8 mouse cellular contexts compared by ENCODE assay signal in the genomic region with DNA sequence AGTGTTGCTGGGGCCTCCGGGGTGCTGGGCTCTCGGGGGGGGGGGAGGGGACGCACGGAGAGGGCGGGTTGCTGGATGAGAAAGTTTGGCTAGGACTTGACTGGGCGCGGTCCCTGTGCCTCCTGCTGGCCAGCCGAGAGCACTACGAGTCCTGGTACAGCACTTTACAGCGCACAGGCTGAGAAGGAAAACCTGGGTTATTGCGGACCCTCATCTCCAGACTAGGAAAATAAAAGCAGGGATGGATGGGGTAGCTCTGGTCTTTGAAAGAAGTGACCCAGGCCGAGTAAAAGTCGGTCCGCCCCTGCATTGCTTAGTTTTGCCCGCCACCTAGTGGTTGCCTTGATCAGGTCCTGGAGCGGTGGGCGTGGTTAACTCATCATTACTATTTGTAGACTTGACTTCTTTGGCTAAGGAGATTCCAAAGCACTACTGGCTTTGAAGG. TPM values are rescaled to one million over a fixed set of nuclear protein-coding genes. Genes with fewer than 3 reads are reported as not detected.
DNase-seq lines count a peak whose midpoint lies in the region; ATAC-seq and TF ChIP-seq lines count a peak whose summit lies in the region.

No protein-coding gene starts in this region.

- TF ChIP-seq POLR2A in small intestine, adult 2 months (IDR thresholded peaks at IDR 0.05; ENCODE audit: low read depth, low read length) = no peak

- peak overlapping the region; percentile 48 for H3K4me2 ChIP-seq in embryonic facial prominence, embryonic 11.5 days (ENCODE audit: low read depth, low read length)
- peak overlapping the region; percentile 53 for H3K4me2 ChIP-seq in midbrain, embryonic 13.5 days (replicated peaks)

- WGBS in embryonic facial prominence, embryonic 11.5 days = 0% methylated on average over 15 of the region's 17 CpGs
- WGBS in limb, embryonic 10.5 days = under 1% methylated on average over 17 of the region's 17 CpGs
- 1% methylated on average over 17 of the region's 17 CpGs for WGBS in midbrain, embryonic 13.5 days
- WGBS in small intestine, adult 2 months = 0% methylated on average over 17 of the region's 17 CpGs

- peak; percentile 100 for TF ChIP-seq CTCF in small intestine, adult 2 months (IDR thresholded peaks at IDR 0.05; ENCODE audit: extremely low read depth, insufficient read length, insufficient replicate concordance, low read depth, low read length)

- no peaks in the 10 kb centered on the region; the same call in 1 of the 2 replicates for H3K27me3 ChIP-seq in embryonic facial prominence, embryonic 11.5 days (ENCODE audit: control insufficient read depth, insufficient read depth, low read length)
- peaks cover 71% of the 10 kb centered on the region for H3K27me3 ChIP-seq in limb, embryonic 10.5 days (ENCODE audit: low read depth, poor library complexity, severe bottlenecking)
- H3K27me3 ChIP-seq in midbrain, embryonic 13.5 days = peaks cover 89% of the 10 kb centered on the region
- peaks cover 7% of the 10 kb centered on the region; the same call in 1 of the 2 replicates for H3K27me3 ChIP-seq in small intestine, adult 2 months (ENCODE audit: control insufficient read depth, insufficient read depth, low read length)

- peak; percentile 97 for DNase-seq in 3T3-L1 (ENCODE audit: low read depth, low spot score)
- DNase-seq in adrenal gland, postnatal 25 days = peak; percentile 84
- peak; percentile 97 for DNase-seq in embryonic facial prominence, embryonic 11.5 days (ENCODE audit: low spot score)
- peak; percentile 91 to 98 for DNase-seq in heart, adult 18-20 months
- DNase-seq in kidney, adult 18-20 months = peak; percentile 95
- peak; percentile 94 for DNase-seq in limb, embryonic 10.5 days (ENCODE audit: low spot score)

- H3K9ac ChIP-seq in embryonic facial prominence, embryonic 11.5 days (replicated peaks; ENCODE audit: low read length) = peak overlapping the region; percentile 38
- no peak overlapping the region for H3K9ac ChIP-seq in midbrain, embryonic 13.5 days (replicated peaks)

- peaks cover 5% of the 10 kb centered on the region; the same call in 1 of the 2 replicates for H3K4me1 ChIP-seq in embryonic facial prominence, embryonic 11.5 days (ENCODE audit: control insufficient read depth, insufficient read depth, low read length)
- peaks cover 64% of the 10 kb centered on the region for H3K4me1 ChIP-seq in limb, embryonic 10.5 days
- peaks cover 23% of the 10 kb centered on the region for H3K4me1 ChIP-seq in midbrain, embryonic 13.5 days (replicated peaks)
- peaks cover 6% of the 10 kb centered on the region for H3K4me1 ChIP-seq in small intestine, adult 2 months (ENCODE audit: control insufficient read depth, insufficient read depth, insufficient read length, low read length)

- H3K27ac ChIP-seq in embryonic facial prominence, embryonic 11.5 days (replicated peaks; ENCODE audit: low read depth, low read length) = peak overlapping the region; percentile 43
- peak overlapping the region; percentile 84 for H3K27ac ChIP-seq in limb, embryonic 10.5 days
- H3K27ac ChIP-seq in midbrain, embryonic 13.5 days = no peak overlapping the region
- H3K27ac ChIP-seq in small intestine, adult 2 months (ENCODE audit: insufficient read depth, low read depth, low read length) = no peak overlapping the region

- H3K9me3 ChIP-seq in embryonic facial prominence, embryonic 11.5 days (replicated peaks; ENCODE audit: control insufficient read depth, low read length) = no peaks in the 10 kb centered on the region
- H3K9me3 ChIP-seq in limb, embryonic 10.5 days (replicated peaks) = no peaks in the 10 kb centered on the region
- no peaks in the 10 kb centered on the region for H3K9me3 ChIP-seq in midbrain, embryonic 13.5 days

- peak; percentile 83 for ATAC-seq in embryonic facial prominence, embryonic 11.5 days (replicated peaks; ENCODE audit: insufficient number of reproducible peaks, low FRiP score, low TSS enrichment, low read depth)
- ATAC-seq in midbrain, embryonic 13.5 days = peak; percentile 76

- no peaks in the 10 kb centered on the region for H3K36me3 ChIP-seq in embryonic facial prominence, embryonic 11.5 days (replicated peaks; ENCODE audit: control insufficient read depth, insufficient read depth, low read depth, low read length)
- H3K36me3 ChIP-seq in limb, embryonic 10.5 days = peaks cover 27% of the 10 kb centered on the region
- no peaks in the 10 kb centered on the region for H3K36me3 ChIP-seq in midbrain, embryonic 13.5 days
- no peaks in the 10 kb centered on the region for H3K36me3 ChIP-seq in small intestine, adult 2 months (ENCODE audit: control insufficient read depth, insufficient read depth, low read length)

- peak overlapping the region; percentile 32 for H3K4me3 ChIP-seq in embryonic facial prominence, embryonic 11.5 days (ENCODE audit: low read depth, low read length)
- peak overlapping the region; percentile 56 for H3K4me3 ChIP-seq in limb, embryonic 10.5 days
- H3K4me3 ChIP-seq in midbrain, embryonic 13.5 days (replicated peaks) = peak overlapping the region; percentile 25
- peak overlapping the region; percentile 61 for H3K4me3 ChIP-seq in small intestine, adult 2 months (ENCODE audit: low read depth, low read length)

RNA-seq across cellular contexts. Expression of a gene that starts 0.8 kb away (rescaled TPM):
- total RNA-seq in adrenal gland, postnatal 25 days (2021) = 74.0 and 116 TPM in 2 replicates
- 93.8 and 109 TPM in 2 replicates for polyA plus RNA-seq in embryonic facial prominence, embryonic 11.5 days (2014; fragmentation: Nextera tagmentation; extraction: Ambion mirVana)
- total RNA-seq in heart, adult 18-20 months (2021) = 10 to 100 TPM; 43.0 to 53.3 TPM
- polyA plus RNA-seq in limb, embryonic 10.5 days (2016; fragmentation: Nextera tagmentation; extraction: Ambion mirVana) = 81.4 and 104 TPM in 2 replicates
- polyA plus RNA-seq in midbrain, embryonic 13.5 days (2015; fragmentation: Nextera tagmentation; extraction: Ambion mirVana) = 51.5 and 68.9 TPM in 2 replicates
- 49.0 and 51.1 TPM in 2 replicates for polyA plus RNA-seq in small intestine, adult 2 months (2012; rRNA removed)

RNA-seq across cellular contexts. Expression of a gene that starts 30.5 kb away (rescaled TPM):
- not detected in 2 replicates for total RNA-seq in adrenal gland, postnatal 25 days (2021)
- polyA plus RNA-seq in embryonic facial prominence, embryonic 11.5 days (2014; fragmentation: Nextera tagmentation; extraction: Ambion mirVana) = not detected in 2 replicates
- total RNA-seq in heart, adult 18-20 months (2021) = not detected
- not detected in 2 replicates for polyA plus RNA-seq in limb, embryonic 10.5 days (2016; fragmentation: Nextera tagmentation; extraction: Ambion mirVana)
- polyA plus RNA-seq in midbrain, embryonic 13.5 days (2015; fragmentation: Nextera tagmentation; extraction: Ambion mirVana) = not detected in 2 replicates
- polyA plus RNA-seq in small intestine, adult 2 months (2012; rRNA removed) = 0.14 TPM in 1 of 2 replicates, not detected in the other

RNA-seq across cellular contexts. Expression of a gene that starts 39.3 kb away (rescaled TPM):
- not detected in 2 replicates for total RNA-seq in adrenal gland, postnatal 25 days (2021)
- polyA plus RNA-seq in embryonic facial prominence, embryonic 11.5 days (2014; fragmentation: Nextera tagmentation; extraction: Ambion mirVana) = 0.38 and 0.84 TPM in 2 replicates
- 100 to 1,000 TPM; 182 to 184 TPM for total RNA-seq in heart, adult 18-20 months (2021)
- polyA plus RNA-seq in limb, embryonic 10.5 days (2016; fragmentation: Nextera tagmentation; extraction: Ambion mirVana) = 0.23 TPM in 1 of 2 replicates, not detected in the other
- 0.17 TPM in 1 of 2 replicates, not detected in the other for polyA plus RNA-seq in midbrain, embryonic 13.5 days (2015; fragmentation: Nextera tagmentation; extraction: Ambion mirVana)
- polyA plus RNA-seq in small intestine, adult 2 months (2012; rRNA removed) = 1.7 and 3.7 TPM in 2 replicates

RNA-seq across cellular contexts. Expression of a gene that starts 54.0 kb away (rescaled TPM):
- total RNA-seq in adrenal gland, postnatal 25 days (2021) = 125 and 146 TPM in 2 replicates
- 9.9 and 10.5 TPM in 2 replicates for polyA plus RNA-seq in embryonic facial prominence, embryonic 11.5 days (2014; fragmentation: Nextera tagmentation; extraction: Ambion mirVana)
- total RNA-seq in heart, adult 18-20 months (2021) = 10 to 100 TPM; 44.8 to 47.2 TPM
- polyA plus RNA-seq in limb, embryonic 10.5 days (2016; fragmentation: Nextera tagmentation; extraction: Ambion mirVana) = 9.9 and 10.8 TPM in 2 replicates
- 17.4 and 17.8 TPM in 2 replicates for polyA plus RNA-seq in midbrain, embryonic 13.5 days (2015; fragmentation: Nextera tagmentation; extraction: Ambion mirVana)
- 17.0 and 29.4 TPM in 2 replicates for polyA plus RNA-seq in small intestine, adult 2 months (2012; rRNA removed)

Comparison
In these comparisons a context has a peak if more than half of its experiments do, and no peak if none do; other contexts are left out.
1. H3K27ac ChIP-seq: peak in embryonic facial prominence, embryonic 11.5 days (single experiment) and limb, embryonic 10.5 days (single experiment); none in midbrain, embryonic 13.5 days (single experiment) and small intestine, adult 2 months (single experiment).
2. Peak in every context shown above with its lines, with median percentiles within 50 percentile points of each other: DNase-seq and H3K4me3 ChIP-seq.